ENCODE assay signal across 29 mouse cellular contexts in genomic region chr8:87046590-87046989, GRCm38 (mm10).
A peak's percentile ranks its signal among the peaks of the same experiment; 100 is the strongest.
DNase-seq lines count a peak whose midpoint lies in the region; ATAC-seq and TF ChIP-seq lines count a peak whose summit lies in the region.
"Had no signal": no experiment of that assay in that cellular context is flagged by ENCODE, and none has a peak within 500 bp of the region (broad histone marks: within the 10 kb centered on the region; RNA-seq: fewer than 3 reads in every experiment).

No protein-coding gene starts in this region.

- TF ChIP-seq CTCF in brain, embryonic 14.5 days (IDR thresholded peaks at IDR 0.05; ENCODE audit: borderline replicate concordance, extremely low read depth, insufficient read depth, insufficient read length), result no peak

- no peak overlapping the region for H3K4me3 ChIP-seq in hindbrain, embryonic 13.5 days
- H3K4me3 ChIP-seq in hindbrain, embryonic 16.5 days (ENCODE audit: low read length), result no peak overlapping the region
- H3K4me3 ChIP-seq: embryonic facial prominence, embryonic 12.5 days; embryonic facial prominence, embryonic 15.5 days; gastrocnemius, adult 2 months; heart, embryonic 12.5 days; heart, embryonic 15.5 days; hindbrain, embryonic 15.5 days had no signal

- DNase-seq in cerebellum, postnatal 14 days, result peak; percentile 29 to 45
- no peak for DNase-seq in cerebellum, postnatal 4 days (ENCODE audit: low spot score in 2 of 2)
- peak; percentile 58 for DNase-seq in thymus, postnatal 0 days (ENCODE audit: low spot score)
- DNase-seq in thymus, postnatal 10 days (ENCODE audit: low spot score in 2 of 2), result no peak
- peak; percentile 49 for DNase-seq in brain, embryonic 14.5 days (ENCODE audit: low read depth)
- DNase-seq: adrenal gland, adult 2 months; adrenal gland, postnatal 14 days; B cell, adult 2 months; cerebellum, adult 18-20 months; cerebellum, adult 9-11 months; forebrain, postnatal 0 days; gastrocnemius, adult 2 months; gastrocnemius, postnatal 14 days; heart, adult 18-20 months; heart, postnatal 10 days; heart, postnatal 4 days; kidney, adult 18-20 months had no signal

- ATAC-seq in hindbrain, embryonic 13.5 days (ENCODE audit: low FRiP score), result no peak
- ATAC-seq in hindbrain, embryonic 16.5 days, result no peak
- ATAC-seq: forebrain, embryonic 14.5 days; forebrain, postnatal 0 days; inflammation-experienced regulatory T-cells, adult 6 months; intestine, embryonic 16.5 days had no signal

- H3K27ac ChIP-seq in hindbrain, embryonic 13.5 days, result 0 out of 2 replicates have a peak overlapping the region, but pooled peaks have one; percentile 3
- no peak overlapping the region for H3K27ac ChIP-seq in hindbrain, embryonic 16.5 days (ENCODE audit: low read depth, low read length)
- H3K27ac ChIP-seq: embryonic facial prominence, embryonic 12.5 days; embryonic facial prominence, embryonic 15.5 days; gastrocnemius, adult 2 months; heart, embryonic 15.5 days; hindbrain, embryonic 15.5 days had no signal

- H3K4me2 ChIP-seq in hindbrain, embryonic 13.5 days, result no peak overlapping the region
- H3K4me2 ChIP-seq in hindbrain, embryonic 16.5 days (ENCODE audit: low read length), result no peak overlapping the region
- H3K4me2 ChIP-seq: embryonic facial prominence, embryonic 12.5 days; embryonic facial prominence, embryonic 15.5 days; heart, embryonic 12.5 days; heart, embryonic 15.5 days; hindbrain, embryonic 15.5 days had no signal

- H3K4me1 ChIP-seq in hindbrain, embryonic 13.5 days (replicated peaks), result peaks cover 6% of the 10 kb centered on the region; the same call in 1 of the 2 replicates
- H3K4me1 ChIP-seq in hindbrain, embryonic 16.5 days (ENCODE audit: control insufficient read depth, insufficient read depth, low read depth, low read length), result no peaks in the 10 kb centered on the region
- H3K4me1 ChIP-seq: embryonic facial prominence, embryonic 12.5 days; embryonic facial prominence, embryonic 15.5 days; heart, embryonic 12.5 days; heart, embryonic 15.5 days had no signal

- 70% methylated on average over 4 of the region's 4 CpGs for WGBS in hindbrain, embryonic 13.5 days
- WGBS in hindbrain, embryonic 16.5 days, result 72% methylated on average over 4 of the region's 4 CpGs

- no peak overlapping the region for H3K9ac ChIP-seq in hindbrain, embryonic 13.5 days
- H3K9ac ChIP-seq in hindbrain, embryonic 16.5 days (ENCODE audit: low read depth, low read length), result no peak overlapping the region; the same call in 1 of the 2 replicates
- H3K9ac ChIP-seq: embryonic facial prominence, embryonic 12.5 days; embryonic facial prominence, embryonic 15.5 days; forebrain, postnatal 0 days; heart, embryonic 12.5 days; heart, embryonic 15.5 days; hindbrain, embryonic 15.5 days had no signal

- TF ChIP-seq POLR2A in brain, embryonic 14.5 days (IDR thresholded peaks at IDR 0.05; ENCODE audit: borderline replicate concordance, extremely low read depth, insufficient read depth, insufficient read length, poor library complexity, severe bottlenecking), result no peak

- H3K27me3 ChIP-seq in hindbrain, embryonic 13.5 days, result no peaks in the 10 kb centered on the region
- no peaks in the 10 kb centered on the region for H3K27me3 ChIP-seq in hindbrain, embryonic 16.5 days (replicated peaks; ENCODE audit: control insufficient read depth, insufficient read depth, low read length)
- H3K27me3 ChIP-seq: CH12.LX; embryonic facial prominence, embryonic 12.5 days; embryonic facial prominence, embryonic 15.5 days; heart, embryonic 15.5 days; hindbrain, embryonic 15.5 days had no signal

- no peaks in the 10 kb centered on the region for H3K36me3 ChIP-seq in hindbrain, embryonic 13.5 days
- no peaks in the 10 kb centered on the region for H3K36me3 ChIP-seq in hindbrain, embryonic 16.5 days (ENCODE audit: control insufficient read depth, insufficient read depth, low read length)
- H3K36me3 ChIP-seq: embryonic facial prominence, embryonic 12.5 days; embryonic facial prominence, embryonic 15.5 days; G1E; heart, embryonic 12.5 days; heart, embryonic 15.5 days; hindbrain, embryonic 15.5 days had no signal

- no peaks in the 10 kb centered on the region; the same call in 1 of the 2 replicates for H3K9me3 ChIP-seq in hindbrain, embryonic 13.5 days
- H3K9me3 ChIP-seq in hindbrain, embryonic 16.5 days (ENCODE audit: control insufficient read depth, low read length), result peaks cover 2% of the 10 kb centered on the region; the same call in 1 of the 2 replicates
- H3K9me3 ChIP-seq: embryonic facial prominence, embryonic 12.5 days; embryonic facial prominence, embryonic 15.5 days; heart, embryonic 12.5 days; heart, embryonic 15.5 days; hindbrain, embryonic 15.5 days had no signal

Comparison
In these comparisons a context has a peak if more than half of its experiments do, and no peak if none do; other contexts are left out.
1. DNase-seq: peak in cerebellum, postnatal 14 days (2 of 2), thymus, postnatal 0 days (single experiment) and brain, embryonic 14.5 days (single experiment); none in cerebellum, postnatal 4 days (0 of 2) and thymus, postnatal 10 days (0 of 2).